Mouse (Mus musculus) limb, embryonic 11.5 days (tissue): ENCODE measurements around the gene Eya3. TPM values are rescaled to one million over a fixed set of nuclear protein-coding genes. Genes with fewer than 3 reads are reported as not detected.
A peak's percentile ranks its signal among the peaks of the same experiment; 100 is the strongest.
"Not testable (repeated sequence)": the region's sequence is repeated elsewhere in the genome, so short reads cannot be mapped to it uniquely, and the experiment has no call there.

Experiments used
- ATAC-seq: fragments of 200-750 bp; cut with Nextera tagmentation; 2 replicates; pipeline ENCODE4 v1.8.0; 2017; ENCODE audit warnings: low read depth; ENCODE audit not compliant: insufficient number of reproducible peaks, low FRiP score, low TSS enrichment
- DNase-seq: peaks from one replicate; pipeline ENCODE4 v3.0.0-alpha.2; 2015; ENCODE audit warnings: low spot score
- H3K27ac ChIP-seq: fragments of 300-500 bp; sonication (generic); replicated peaks from 2 replicates; pipeline ENCODE4 v1.5.1; 2014; ENCODE audit warnings: low read depth, mild to moderate bottlenecking, low read length
- H3K27me3 ChIP-seq: fragments of 300-500 bp; sonication (generic); 2 replicates; pipeline ENCODE4 v1.6.1; 2014; ENCODE audit warnings: mild to moderate bottlenecking, low read length, mixed read lengths; ENCODE audit not compliant: control insufficient read depth, insufficient read depth
- H3K36me3 ChIP-seq: fragments of 300-500 bp; sonication (generic); 2 replicates; pipeline ENCODE4 v1.6.1; 2014; ENCODE audit warnings: mild to moderate bottlenecking, low read length, moderate library complexity, mixed read lengths; ENCODE audit not compliant: control insufficient read depth, insufficient read depth
- H3K4me1 ChIP-seq: fragments of 300-500 bp; sonication (generic); 2 replicates; pipeline ENCODE4 v1.6.1; 2014; ENCODE audit warnings: low read length, mixed read lengths; ENCODE audit not compliant: control insufficient read depth, insufficient read depth
- H3K4me2 ChIP-seq: fragments of 300-500 bp; sonication (generic); 2 replicates; pipeline ENCODE4 v1.6.1; 2014; ENCODE audit warnings: low read depth, mild to moderate bottlenecking, moderate library complexity; ENCODE audit not compliant: severe bottlenecking
- H3K4me3 ChIP-seq: fragments of 300-500 bp; sonication (generic); 2 replicates; pipeline ENCODE4 v1.5.1; 2014; ENCODE audit warnings: low read depth, low read length
- H3K9ac ChIP-seq: fragments of 300-500 bp; sonication (generic); 2 replicates; pipeline ENCODE4 v1.6.1; 2014; ENCODE audit warnings: mild to moderate bottlenecking, low read length
- H3K9me3 ChIP-seq: fragments of 300-500 bp; sonication (generic); 2 replicates; pipeline ENCODE4 v1.6.1; 2016; ENCODE audit warnings: low read length; ENCODE audit not compliant: control insufficient read depth
- WGBS: fragments of 180-500 bp; shearing (Covaris S2); extraction: QIAGEN DNeasy Blood & Tissue Kit; methylation state at CpG from one replicate; pipeline ENCODE4 v1.1.7; 2014; 5-methylcytosine and 5-hydroxymethylcytosine counted together
- polyA plus RNA-seq: library from polyadenylated mRNA; unstranded; fragments of >200 nt; fragmentation: Nextera tagmentation; extraction: Ambion mirVana; gene quantifications from 2 replicates; pipeline ENCODE4 v1.2.1, GENCODE M21; 2014

Gene Eya3
- polyA plus RNA-seq, result 34.8 and 40.1 TPM in 2 replicates

DNA sequence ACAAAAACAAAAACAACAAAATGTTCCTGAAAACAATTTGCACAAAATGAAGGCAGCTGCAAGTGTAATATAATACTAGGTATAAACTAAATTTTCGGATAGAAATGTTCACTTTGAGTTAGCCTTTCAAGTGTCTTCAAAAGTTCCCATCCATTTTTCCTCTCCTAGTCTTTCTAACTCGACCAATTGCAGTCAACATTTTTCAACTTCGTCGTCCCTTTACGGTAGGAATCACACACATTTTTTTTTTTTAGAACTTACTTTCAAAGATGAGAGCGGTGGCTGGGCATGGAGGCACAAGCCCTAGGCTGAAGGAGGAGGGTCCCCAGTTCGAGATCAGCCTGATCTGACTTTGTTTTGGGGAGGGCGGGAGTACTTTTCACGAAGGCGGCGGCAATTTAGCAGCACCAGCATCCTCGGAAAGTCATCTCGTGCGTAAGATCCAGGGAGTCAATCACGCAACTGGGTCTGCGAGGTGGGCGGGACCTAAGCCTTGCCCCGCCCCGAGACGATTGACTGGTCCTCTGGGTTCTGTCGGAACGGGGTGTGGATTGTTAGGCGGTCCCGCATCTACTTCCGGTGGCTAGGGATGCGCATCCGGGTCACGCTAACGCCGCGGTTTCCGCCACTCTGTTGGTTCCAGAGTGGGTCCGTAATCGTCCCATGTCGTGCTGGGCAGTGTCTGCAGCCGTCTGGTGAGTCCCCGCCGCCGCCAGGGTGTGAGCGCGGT, at the start of gene Eya3:
Gene Eya3 (plus strand): TSS at position 527 of the 730 bp plus-strand sequence.
- no peaks in the 10 kb centered on the region; the same call in 1 of the 2 replicates for H3K4me1 ChIP-seq
- peak; percentile 96 for DNase-seq
- H3K4me3 ChIP-seq, result peak within 1 kb of the TSS; percentile 95
- no peaks in the 10 kb centered on the region; the same call in 1 of the 2 replicates for H3K36me3 ChIP-seq
- peak within 1 kb of the TSS; percentile 68 for H3K27ac ChIP-seq
- peak; percentile 96 for ATAC-seq
- WGBS, result 1% methylated on average over 41 of the region's 41 CpGs
- peak within 1 kb of the TSS; percentile 88 for H3K9ac ChIP-seq
- H3K27me3 ChIP-seq, result no peaks in the 10 kb centered on the region
- H3K4me2 ChIP-seq, result peak within 1 kb of the TSS; percentile 82
- H3K9me3 ChIP-seq, result no peaks in the 10 kb centered on the region

DNA sequence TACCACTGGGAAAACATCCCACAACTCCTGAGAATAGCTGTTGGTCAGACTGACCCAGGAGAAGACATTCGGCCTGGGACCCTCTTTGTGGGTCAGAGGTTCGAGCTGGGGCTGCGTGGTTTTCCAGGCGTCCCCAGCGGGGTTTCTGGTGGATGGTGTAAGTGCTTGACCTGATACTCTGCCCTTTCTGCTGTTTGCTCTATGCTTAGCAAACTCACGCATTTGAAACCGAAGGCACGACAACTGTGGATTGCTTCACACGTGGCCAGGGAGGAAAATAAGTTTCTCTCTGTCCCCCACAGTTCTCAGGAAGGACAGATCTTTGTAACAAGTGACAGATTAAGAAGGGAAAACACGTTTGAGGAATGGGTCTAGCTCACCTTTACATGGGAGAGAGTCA, 48.1 kb upstream of the Eya3 start:
- Histone ChIP-seq H3K4me1 (no peaks in the 10 kb centered on the region), H3K4me3 (no peak overlapping the region), H3K27me3 (no peaks in the 10 kb centered on the region), H3K4me2 (no peak overlapping the region), H3K9ac (no peak overlapping the region), H3K36me3 (no peaks in the 10 kb centered on the region), H3K27ac (no peak overlapping the region), H3K9me3 (no peaks in the 10 kb centered on the region)
- WGBS, result 87% methylated on average over 10 of the region's 10 CpGs
- ATAC-seq (no peak), DNase-seq (no peak)

DNA sequence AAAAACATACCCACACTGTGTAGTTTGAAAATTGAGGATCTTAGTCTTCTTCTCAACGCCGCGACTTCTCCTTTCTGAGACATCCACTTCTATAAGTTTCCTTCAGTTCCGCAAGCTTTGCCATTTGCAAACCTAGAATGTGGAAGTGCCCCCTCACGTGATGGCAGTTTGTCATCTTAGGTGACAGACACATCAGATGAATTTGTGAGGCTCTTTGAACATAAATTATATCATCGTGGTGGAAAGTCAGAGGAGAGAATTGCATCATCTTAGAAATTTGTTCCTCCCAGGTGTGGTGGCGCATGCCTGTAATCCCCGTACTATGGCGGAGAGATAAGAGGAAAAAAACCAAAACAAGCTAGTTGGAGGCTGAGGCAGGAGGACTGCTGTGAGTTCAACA, 45.8 kb upstream of the Eya3 start:
- 92% methylated on average over 9 of the region's 9 CpGs for WGBS
- DNase-seq (no peak), ATAC-seq (no peak)
- H3K9me3 ChIP-seq, result no peaks in the 10 kb centered on the region
- no peak overlapping the region for H3K27ac ChIP-seq
- no peaks in the 10 kb centered on the region for H3K36me3 ChIP-seq
- no peaks in the 10 kb centered on the region for H3K4me1 ChIP-seq
- no peak overlapping the region for H3K4me3 ChIP-seq
- no peak overlapping the region for H3K4me2 ChIP-seq
- H3K27me3 ChIP-seq, result no peaks in the 10 kb centered on the region
- H3K9ac ChIP-seq, result no peak overlapping the region

DNA sequence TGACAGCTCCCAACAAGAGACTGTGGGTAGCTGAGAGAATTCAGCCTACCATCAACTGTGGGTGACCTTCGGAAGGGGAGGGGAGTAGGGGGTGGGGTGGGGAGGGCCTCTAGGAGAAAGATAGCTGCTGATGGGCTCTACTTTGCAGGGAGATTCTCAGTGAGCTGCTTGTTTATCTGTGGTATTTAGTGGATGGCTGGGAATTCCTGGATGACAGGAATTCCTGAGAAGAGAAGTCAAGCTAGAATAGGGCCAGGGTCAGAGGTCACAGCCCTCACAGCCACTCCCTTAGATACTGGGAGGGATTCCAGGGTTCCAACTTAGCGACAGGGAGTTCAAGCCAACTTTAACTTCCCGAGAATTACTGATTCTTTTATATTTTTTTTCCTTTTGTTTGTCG, 44.6 kb upstream of the Eya3 start:
- no peak for DNase-seq

DNA sequence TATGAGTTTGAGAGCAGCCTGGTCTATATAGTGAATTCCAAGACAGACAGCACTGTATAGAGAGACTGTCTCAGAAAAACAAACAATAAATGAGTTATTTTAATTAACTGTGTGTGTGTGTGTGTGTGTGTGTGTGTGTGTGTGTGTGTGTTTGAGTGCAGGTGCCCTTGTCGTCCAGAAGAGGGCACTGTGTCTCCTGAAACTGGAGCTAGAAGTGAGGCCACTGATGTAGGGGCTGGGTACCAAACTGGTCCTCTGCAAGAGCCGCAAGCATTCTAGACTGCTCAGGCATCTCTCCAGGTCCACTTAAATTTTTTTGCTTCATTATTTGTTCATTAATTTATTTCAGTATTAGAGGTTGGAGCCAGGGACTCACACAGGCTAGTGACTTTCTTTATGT, 39.9 kb upstream of the Eya3 start:
- Histone ChIP-seq H3K9ac (no peak overlapping the region), H3K4me2 (no peak overlapping the region), H3K36me3 (no peaks in the 10 kb centered on the region), H3K9me3 (no peaks in the 10 kb centered on the region), H3K27ac (no peak overlapping the region), H3K4me1 (no peaks in the 10 kb centered on the region), H3K27me3 (no peaks in the 10 kb centered on the region), H3K4me3 (no peak overlapping the region)
- WGBS, result 92% methylated on average over 2 of the region's 2 CpGs
- ATAC-seq (no peak), DNase-seq (no peak)

More for the DNA sequence above, 44.6 kb upstream of the Eya3 start:
- ATAC-seq, result no peak
- Histone ChIP-seq H3K4me3 (no peak overlapping the region), H3K36me3 (no peaks in the 10 kb centered on the region), H3K4me1 (no peaks in the 10 kb centered on the region), H3K4me2 (no peak overlapping the region), H3K9ac (no peak overlapping the region), H3K27me3 (no peaks in the 10 kb centered on the region), H3K27ac (no peak overlapping the region), H3K9me3 (no peaks in the 10 kb centered on the region)
- WGBS, result 41% methylated on average over 4 of the region's 4 CpGs

DNA sequence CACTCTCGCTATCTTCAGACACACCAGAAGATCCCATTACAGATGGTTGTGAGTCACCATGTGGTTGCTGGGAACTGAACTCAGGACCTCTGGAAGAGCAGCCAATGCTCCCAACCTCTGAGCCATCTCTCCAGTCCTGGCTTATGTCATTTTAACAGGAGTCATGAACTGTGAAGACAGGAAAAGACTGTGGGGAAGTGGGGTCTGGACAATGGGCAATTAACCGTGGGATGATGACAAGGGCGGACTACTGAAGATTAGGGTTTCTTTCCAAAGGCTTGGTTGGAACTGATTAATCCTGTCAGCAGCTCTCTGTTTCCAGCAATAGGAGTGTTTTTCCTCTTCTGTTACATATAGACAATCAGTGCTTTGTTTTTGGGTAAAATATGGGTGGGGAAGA, 39.0 kb upstream of the Eya3 start:
- Histone ChIP-seq H3K9me3 (no peaks in the 10 kb centered on the region), H3K27me3 (no peaks in the 10 kb centered on the region), H3K4me3 (no peak overlapping the region), H3K27ac (no peak overlapping the region), H3K9ac (no peak overlapping the region), H3K36me3 (no peaks in the 10 kb centered on the region), H3K4me2 (no peak overlapping the region), H3K4me1 (no peaks in the 10 kb centered on the region)
- 84% methylated on average over 3 of the region's 3 CpGs for WGBS
- DNase-seq (no peak), ATAC-seq (no peak)

DNA sequence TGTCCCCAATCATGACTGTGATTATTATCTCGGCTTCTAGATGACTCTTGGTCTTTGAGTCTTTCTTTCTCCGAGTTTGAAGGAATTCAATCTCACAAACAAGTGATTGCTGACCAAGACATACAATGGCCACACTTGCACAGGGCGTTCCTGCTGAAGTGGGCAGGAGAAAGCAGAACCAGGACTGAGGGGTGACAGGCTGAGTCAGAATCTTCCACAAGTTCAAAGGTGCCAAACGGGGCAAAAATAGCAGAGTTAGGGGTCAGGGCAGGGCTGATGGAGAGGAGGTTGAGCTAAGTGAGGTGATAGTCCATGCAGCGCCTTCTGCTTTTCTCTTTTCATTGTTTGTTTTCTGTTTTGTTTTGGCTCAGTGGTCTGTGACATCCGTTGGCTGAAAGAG, 38.3 kb upstream of the Eya3 start:
- H3K36me3 ChIP-seq, result no peaks in the 10 kb centered on the region

DNA sequence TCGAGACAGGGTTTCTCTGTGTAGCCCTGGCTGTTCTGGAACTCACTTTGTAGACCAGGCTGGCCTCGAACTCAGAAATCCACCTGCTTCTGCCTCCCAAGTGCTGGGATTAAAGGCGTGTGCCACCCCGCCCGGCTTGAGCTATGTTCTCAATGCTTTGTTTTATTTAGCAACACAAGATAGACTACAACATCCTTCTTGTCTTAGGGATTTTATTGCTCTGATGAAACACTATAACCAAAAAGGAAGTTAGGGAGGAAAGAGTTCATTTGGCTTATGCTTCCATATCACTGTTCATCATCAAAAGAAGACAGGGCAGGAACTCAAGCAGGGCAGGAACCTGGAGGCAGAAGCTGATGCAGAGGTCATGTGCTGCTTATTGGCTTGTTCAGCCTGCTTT, 37.5 kb upstream of the Eya3 start:
- WGBS, result 88% methylated on average over 5 of the region's 5 CpGs
- H3K4me3 ChIP-seq, H3K9ac ChIP-seq, H3K9me3 ChIP-seq, H3K4me1 ChIP-seq, H3K27ac ChIP-seq, ATAC-seq, H3K4me2 ChIP-seq, DNase-seq, H3K27me3 ChIP-seq, H3K36me3 ChIP-seq: not testable (repeated sequence)

More for the DNA sequence above, 38.3 kb upstream of the Eya3 start:
- H3K4me1 ChIP-seq, result no peaks in the 10 kb centered on the region
- no peak overlapping the region for H3K9ac ChIP-seq
- H3K27me3 ChIP-seq, result no peaks in the 10 kb centered on the region
- 88% methylated on average over 6 of the region's 6 CpGs for WGBS
- no peaks in the 10 kb centered on the region for H3K9me3 ChIP-seq
- no peak overlapping the region for H3K4me2 ChIP-seq
- no peak overlapping the region for H3K27ac ChIP-seq
- ATAC-seq, result no peak
- no peak overlapping the region for H3K4me3 ChIP-seq
- no peak for DNase-seq

DNA sequence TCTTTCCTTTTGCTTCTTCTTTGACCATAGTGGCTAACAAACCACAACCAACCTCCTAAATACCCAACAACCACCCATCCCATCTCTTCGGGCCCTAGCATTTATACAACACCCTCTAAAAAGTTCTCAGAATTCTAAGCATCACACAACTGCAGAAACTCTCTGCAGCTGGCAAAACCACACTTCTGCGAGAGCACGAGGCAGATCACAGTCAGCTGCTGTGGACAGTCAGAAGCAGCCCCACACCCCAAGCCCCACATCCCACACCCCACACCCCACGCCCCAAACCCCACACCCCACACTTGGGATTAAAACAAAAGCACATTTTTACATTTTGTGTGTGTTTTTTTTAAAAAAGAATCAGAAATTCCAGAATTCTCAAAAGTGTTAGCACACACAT, 35.3 kb upstream of the Eya3 start:
- no peak overlapping the region for H3K27ac ChIP-seq
- H3K4me1 ChIP-seq, result no peaks in the 10 kb centered on the region
- no peak for DNase-seq
- no peak overlapping the region for H3K4me2 ChIP-seq
- ATAC-seq, result no peak
- no peak overlapping the region for H3K9ac ChIP-seq
- H3K4me3 ChIP-seq, result no peak overlapping the region
- no peaks in the 10 kb centered on the region for H3K27me3 ChIP-seq
- no peaks in the 10 kb centered on the region for H3K36me3 ChIP-seq
- H3K9me3 ChIP-seq, result no peaks in the 10 kb centered on the region
- 78% methylated on average over 4 of the region's 4 CpGs for WGBS
